Mouse (Mus musculus): Measurements from ENCODE around the gene Tmem25. TPM values are rescaled to one million over a fixed set of nuclear protein-coding genes. Genes with fewer than 3 reads are reported as not detected.

Tmem25 gene
- polyA plus RNA-seq (2014; fragmentation: Nextera tagmentation; extraction: Ambion mirVana): 1.7 and 2.7 TPM in 2 replicates

DNA sequence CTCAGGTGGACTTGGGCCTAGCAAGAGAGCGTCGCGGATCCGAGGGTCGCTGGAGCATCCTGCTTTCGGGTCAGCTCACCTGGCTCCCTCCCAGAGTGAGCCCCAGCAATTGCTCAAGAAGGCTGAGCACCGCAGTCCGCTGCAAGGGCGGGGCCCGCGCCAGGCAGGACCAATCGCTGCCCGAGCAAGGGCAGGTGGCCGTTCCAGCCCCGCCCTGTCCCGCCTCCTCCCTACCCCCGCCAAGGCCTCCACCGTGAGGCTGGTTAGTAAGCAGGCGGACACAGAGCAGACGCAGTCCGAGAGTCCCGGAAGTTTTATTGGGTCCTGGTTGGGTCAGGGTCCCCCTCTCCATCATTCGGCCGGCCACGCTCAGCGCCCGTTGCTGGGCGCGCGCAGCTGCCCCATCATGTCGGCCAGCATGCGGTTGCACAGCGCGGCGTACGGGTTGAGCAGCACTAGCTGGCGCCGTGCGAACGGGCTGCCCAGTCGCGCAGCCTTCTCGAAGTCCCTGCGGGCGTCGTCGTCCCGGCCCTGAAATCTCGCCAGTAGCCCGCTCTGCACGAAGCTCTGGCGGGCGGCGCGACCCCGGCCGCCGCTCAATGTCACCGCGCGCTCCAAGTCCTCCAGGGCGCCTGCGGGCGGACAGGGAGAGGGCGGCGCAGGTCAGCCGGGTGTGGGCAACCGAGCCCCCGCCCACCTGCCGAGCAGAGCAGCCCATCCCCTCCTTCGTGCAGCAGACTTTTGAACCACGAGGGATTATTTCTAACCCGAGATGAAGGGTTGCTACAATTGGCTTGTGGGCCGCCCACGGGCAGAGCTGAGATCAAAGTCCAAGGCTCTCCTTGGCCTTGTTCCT is at the start of gene Tmem25:
Gene Tmem25, minus strand, starts transcription at position 206 of the 856 bp plus-strand sequence.
- ATAC-seq (ENCODE audit: insufficient number of reproducible peaks, low FRiP score, low TSS enrichment, low read depth) (peak; percentile 93), DNase-seq (ENCODE audit: low spot score) (peak; percentile 88)
- Histone ChIP-seq H3K4me1 (ENCODE audit: control insufficient read depth, insufficient read depth, low read length) (peaks cover 4% of the 10 kb centered on the region; the same call in 1 of the 2 replicates), H3K36me3 (ENCODE audit: control insufficient read depth, insufficient read depth, low read length) (no peaks in the 10 kb centered on the region), H3K27me3 (ENCODE audit: control insufficient read depth, insufficient read depth, low read length) (peaks cover 10% of the 10 kb centered on the region; the same call in 1 of the 2 replicates), H3K4me2 (ENCODE audit: low read depth, severe bottlenecking) (peak within 1 kb of the TSS; percentile 74), H3K4me3 (ENCODE audit: low read depth, low read length) (peak within 1 kb of the TSS; percentile 63), H3K9ac (ENCODE audit: low read length) (peak within 1 kb of the TSS; percentile 63), H3K9me3 (ENCODE audit: control insufficient read depth, low read length) (no peaks in the 10 kb centered on the region), H3K27ac (replicated peaks; ENCODE audit: low read depth, low read length) (no peak within 1 kb of the TSS)
- WGBS: under 1% methylated on average over 75 of the region's 75 CpGs

DNA sequence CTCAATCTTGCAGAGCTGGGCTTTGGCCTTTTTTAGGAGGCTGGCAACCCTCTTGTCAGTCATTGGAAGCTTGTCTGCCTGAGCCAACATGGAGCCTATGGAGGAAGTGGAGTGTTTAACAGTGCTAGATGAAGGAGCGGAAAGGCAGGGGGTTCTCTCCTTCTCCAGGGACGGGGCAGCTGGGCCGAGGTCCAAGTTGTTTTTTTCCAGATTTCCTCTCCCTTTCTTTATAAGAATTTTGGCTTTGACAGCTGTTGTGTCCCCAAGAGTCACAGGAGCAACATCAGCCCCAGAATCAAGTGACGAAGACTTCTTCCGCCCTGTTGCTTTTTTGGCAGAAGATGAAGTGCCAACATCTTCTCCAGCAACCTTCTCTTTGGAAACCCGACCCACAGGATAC is 48.3 kb upstream of the Tmem25 start:
- Histone ChIP-seq H3K9ac (ENCODE audit: low read length) (no peak overlapping the region), H3K36me3 (ENCODE audit: control insufficient read depth, insufficient read depth, low read length) (peaks cover 35% of the 10 kb centered on the region), H3K4me2 (ENCODE audit: low read depth, severe bottlenecking) (no peak overlapping the region), H3K27me3 (ENCODE audit: control insufficient read depth, insufficient read depth, low read length) (no peaks in the 10 kb centered on the region), H3K27ac (replicated peaks; ENCODE audit: low read depth, low read length) (no peak overlapping the region), H3K4me3 (ENCODE audit: low read depth, low read length) (no peak overlapping the region), H3K9me3 (ENCODE audit: control insufficient read depth, low read length) (no peaks in the 10 kb centered on the region), H3K4me1 (ENCODE audit: control insufficient read depth, insufficient read depth, low read length) (no peaks in the 10 kb centered on the region)
- ATAC-seq (ENCODE audit: insufficient number of reproducible peaks, low FRiP score, low TSS enrichment, low read depth): no peak
- DNase-seq (ENCODE audit: low spot score): no peak
- WGBS: 91% methylated on average over 6 of the region's 6 CpGs

DNA sequence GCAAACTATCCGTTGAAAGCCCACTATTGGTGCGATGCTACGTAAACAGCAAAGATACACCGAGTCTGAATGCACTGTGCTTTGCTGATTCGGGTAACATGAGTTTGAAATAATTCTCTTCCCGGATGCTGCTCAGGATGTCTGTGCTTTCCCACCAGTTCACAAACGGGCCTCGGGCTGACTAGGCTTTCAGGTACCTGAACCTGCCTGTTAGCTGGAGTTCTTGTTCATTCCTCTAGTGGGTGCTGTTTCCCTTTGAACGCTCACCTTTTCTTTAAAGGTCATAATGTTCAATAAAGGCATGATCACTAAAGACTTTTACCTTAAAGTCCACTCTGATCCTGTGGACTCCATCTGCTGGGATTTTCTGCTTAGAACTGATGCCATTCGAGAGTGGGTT is 42.1 kb upstream of the Tmem25 start:
- no peak overlapping the region for H3K9ac ChIP-seq (ENCODE audit: low read length)
- H3K4me1 ChIP-seq (ENCODE audit: control insufficient read depth, insufficient read depth, low read length): no peaks in the 10 kb centered on the region
- H3K36me3 ChIP-seq (ENCODE audit: control insufficient read depth, insufficient read depth, low read length): peaks cover 39% of the 10 kb centered on the region
- no peaks in the 10 kb centered on the region for H3K27me3 ChIP-seq (ENCODE audit: control insufficient read depth, insufficient read depth, low read length)
- DNase-seq (ENCODE audit: low spot score): no peak
- H3K4me2 ChIP-seq (ENCODE audit: low read depth, severe bottlenecking): no peak overlapping the region
- no peak overlapping the region for H3K4me3 ChIP-seq (ENCODE audit: low read depth, low read length)
- H3K27ac ChIP-seq (replicated peaks; ENCODE audit: low read depth, low read length): no peak overlapping the region
- WGBS: 87% methylated on average over 10 of the region's 10 CpGs
- no peak for ATAC-seq (ENCODE audit: insufficient number of reproducible peaks, low FRiP score, low TSS enrichment, low read depth)
- H3K9me3 ChIP-seq (ENCODE audit: control insufficient read depth, low read length): no peaks in the 10 kb centered on the region

DNA sequence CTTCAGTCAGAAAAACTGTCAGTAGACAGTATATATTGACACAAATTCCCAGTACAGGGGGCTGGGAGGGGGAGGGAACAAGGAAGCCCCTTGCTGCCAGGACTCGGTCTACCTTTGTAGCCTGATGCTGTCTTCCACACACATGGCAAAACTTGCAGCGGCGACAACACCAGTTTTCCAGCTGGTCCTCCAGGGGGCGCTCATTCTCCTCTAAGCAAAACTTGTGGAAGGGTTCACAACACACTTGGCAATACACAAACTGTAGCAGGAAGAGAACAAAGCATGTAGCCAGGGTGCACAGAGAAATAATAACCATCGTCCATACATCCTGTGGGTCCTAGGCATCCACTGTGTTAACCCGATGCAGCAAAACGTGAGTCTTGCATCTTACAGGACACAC is 37.3 kb upstream of the Tmem25 start:
- H3K4me2 ChIP-seq (ENCODE audit: low read depth, severe bottlenecking): no peak overlapping the region
- H3K9me3 ChIP-seq (ENCODE audit: control insufficient read depth, low read length): no peaks in the 10 kb centered on the region
- H3K27ac ChIP-seq (replicated peaks; ENCODE audit: low read depth, low read length): no peak overlapping the region
- H3K4me3 ChIP-seq (ENCODE audit: low read depth, low read length): no peak overlapping the region
- peaks cover 33% of the 10 kb centered on the region for H3K36me3 ChIP-seq (ENCODE audit: control insufficient read depth, insufficient read depth, low read length)
- DNase-seq (ENCODE audit: low spot score) (peak; percentile 87), ATAC-seq (ENCODE audit: insufficient number of reproducible peaks, low FRiP score, low TSS enrichment, low read depth) (no peak)
- H3K27me3 ChIP-seq (ENCODE audit: control insufficient read depth, insufficient read depth, low read length): no peaks in the 10 kb centered on the region
- H3K4me1 ChIP-seq (ENCODE audit: control insufficient read depth, insufficient read depth, low read length): no peaks in the 10 kb centered on the region
- H3K9ac ChIP-seq (ENCODE audit: low read length): no peak overlapping the region
- 65% methylated on average over 7 of the region's 7 CpGs for WGBS

DNA sequence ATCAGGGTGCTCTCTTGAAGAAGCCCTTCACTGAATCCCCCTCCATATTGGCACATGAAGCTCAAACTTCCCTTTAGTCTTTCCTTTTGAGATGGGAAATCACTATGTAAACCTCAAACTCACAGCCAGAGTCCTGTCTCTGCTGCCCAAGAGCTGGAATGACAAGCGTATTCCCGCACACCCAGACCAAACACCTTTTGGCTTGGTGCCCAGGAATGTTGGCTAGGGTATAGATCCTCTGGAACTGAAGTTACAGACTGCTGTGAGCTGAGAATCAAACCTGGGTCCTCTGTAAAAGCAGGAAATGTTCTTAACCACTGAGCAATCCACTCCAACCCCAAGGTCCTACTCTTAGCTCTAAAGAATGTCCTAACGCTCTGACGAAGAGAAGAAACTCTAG is 33.2 kb upstream of the Tmem25 start:
- no peak overlapping the region for H3K4me2 ChIP-seq (ENCODE audit: low read depth, severe bottlenecking)
- no peak for ATAC-seq (ENCODE audit: insufficient number of reproducible peaks, low FRiP score, low TSS enrichment, low read depth)
- H3K36me3 ChIP-seq (ENCODE audit: control insufficient read depth, insufficient read depth, low read length): peaks cover 28% of the 10 kb centered on the region
- no peaks in the 10 kb centered on the region for H3K9me3 ChIP-seq (ENCODE audit: control insufficient read depth, low read length)
- no peaks in the 10 kb centered on the region for H3K27me3 ChIP-seq (ENCODE audit: control insufficient read depth, insufficient read depth, low read length)
- no peak overlapping the region for H3K4me3 ChIP-seq (ENCODE audit: low read depth, low read length)
- no peak overlapping the region for H3K9ac ChIP-seq (ENCODE audit: low read length)
- WGBS: 97% methylated on average over 4 of the region's 4 CpGs
- no peaks in the 10 kb centered on the region for H3K4me1 ChIP-seq (ENCODE audit: control insufficient read depth, insufficient read depth, low read length)
- DNase-seq (ENCODE audit: low spot score): no peak
- no peak overlapping the region for H3K27ac ChIP-seq (replicated peaks; ENCODE audit: low read depth, low read length)

DNA sequence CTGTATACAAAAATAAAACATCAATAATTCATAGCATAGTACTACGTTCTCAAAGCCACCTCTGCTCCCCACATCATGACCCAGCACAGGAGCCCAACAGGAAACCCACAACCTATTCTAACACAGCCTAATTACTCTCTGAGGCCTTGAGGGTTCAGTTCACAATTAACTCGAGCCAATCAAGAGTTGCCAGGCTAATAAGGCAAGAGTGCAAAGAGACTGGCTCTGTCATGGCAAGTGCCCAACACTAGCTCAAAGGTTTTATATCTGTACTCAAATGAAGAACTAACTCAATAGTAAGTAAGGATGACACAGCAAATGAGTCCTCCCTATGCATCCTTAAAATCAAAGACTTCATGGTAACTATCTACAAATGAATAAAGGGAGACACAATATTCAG is 31.4 kb upstream of the Tmem25 start:
- Histone ChIP-seq H3K4me1 (ENCODE audit: control insufficient read depth, insufficient read depth, low read length) (no peaks in the 10 kb centered on the region), H3K36me3 (ENCODE audit: control insufficient read depth, insufficient read depth, low read length) (peaks cover 25% of the 10 kb centered on the region), H3K9ac (ENCODE audit: low read length) (no peak overlapping the region), H3K4me2 (ENCODE audit: low read depth, severe bottlenecking) (no peak overlapping the region), H3K9me3 (ENCODE audit: control insufficient read depth, low read length) (no peaks in the 10 kb centered on the region), H3K27ac (replicated peaks; ENCODE audit: low read depth, low read length) (no peak overlapping the region), H3K27me3 (ENCODE audit: control insufficient read depth, insufficient read depth, low read length) (no peaks in the 10 kb centered on the region), H3K4me3 (ENCODE audit: low read depth, low read length) (no peak overlapping the region)
- ATAC-seq (ENCODE audit: insufficient number of reproducible peaks, low FRiP score, low TSS enrichment, low read depth) (no peak), DNase-seq (ENCODE audit: low spot score) (no peak)
- WGBS: 89% methylated on average over 2 of the region's 2 CpGs

DNA sequence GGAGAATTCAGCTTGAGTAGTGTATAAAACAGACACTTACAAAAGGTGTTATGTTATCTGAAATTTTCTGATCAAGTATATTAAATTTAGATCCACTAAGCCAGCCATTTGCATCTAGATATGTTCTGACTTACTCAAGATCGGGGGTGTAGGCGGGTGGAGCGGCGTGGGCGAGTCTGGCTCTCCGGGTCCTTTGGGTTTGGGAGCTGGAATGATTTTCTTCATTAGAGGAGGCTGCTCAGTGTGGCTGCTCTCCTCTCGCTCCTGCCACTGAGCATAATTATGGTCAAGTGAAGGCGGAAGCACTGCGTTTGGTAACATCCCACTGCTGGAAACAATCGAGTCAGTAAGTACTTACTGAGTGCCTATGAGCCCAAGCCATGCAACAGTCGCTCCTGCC is 29.8 kb upstream of the Tmem25 start:
- no peaks in the 10 kb centered on the region for H3K27me3 ChIP-seq (ENCODE audit: control insufficient read depth, insufficient read depth, low read length)
- no peak for ATAC-seq (ENCODE audit: insufficient number of reproducible peaks, low FRiP score, low TSS enrichment, low read depth)
- H3K4me3 ChIP-seq (ENCODE audit: low read depth, low read length): no peak overlapping the region
- H3K4me2 ChIP-seq (ENCODE audit: low read depth, severe bottlenecking): no peak overlapping the region
- 94% methylated on average over 11 of the region's 11 CpGs for WGBS
- DNase-seq (ENCODE audit: low spot score): no peak
- no peaks in the 10 kb centered on the region for H3K9me3 ChIP-seq (ENCODE audit: control insufficient read depth, low read length)
- peaks cover 24% of the 10 kb centered on the region for H3K36me3 ChIP-seq (ENCODE audit: control insufficient read depth, insufficient read depth, low read length)
- H3K27ac ChIP-seq (replicated peaks; ENCODE audit: low read depth, low read length): no peak overlapping the region
- no peak overlapping the region for H3K9ac ChIP-seq (ENCODE audit: low read length)
- no peaks in the 10 kb centered on the region for H3K4me1 ChIP-seq (ENCODE audit: control insufficient read depth, insufficient read depth, low read length)

DNA sequence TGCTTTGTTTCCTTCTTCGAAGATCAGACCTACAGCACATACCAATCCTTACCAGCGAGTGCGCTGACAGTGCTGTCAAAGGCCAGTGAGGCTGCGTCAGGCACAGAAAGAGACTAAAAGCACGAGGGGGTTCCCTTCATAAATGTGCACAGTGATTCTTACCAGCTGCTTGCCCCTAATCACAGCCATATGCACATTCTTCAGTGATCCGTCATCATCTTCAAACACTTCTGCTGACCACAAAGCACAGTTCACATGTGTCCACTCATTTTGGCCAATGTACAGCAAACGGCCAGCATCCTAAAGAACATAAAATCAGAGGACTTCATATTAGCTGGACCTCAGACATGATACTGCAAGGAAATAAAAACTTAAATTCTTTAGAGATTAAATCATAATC is 27.6 kb upstream of the Tmem25 start:
- H3K9ac ChIP-seq (ENCODE audit: low read length): no peak overlapping the region
- H3K27ac ChIP-seq (replicated peaks; ENCODE audit: low read depth, low read length): no peak overlapping the region
- no peaks in the 10 kb centered on the region for H3K27me3 ChIP-seq (ENCODE audit: control insufficient read depth, insufficient read depth, low read length)
- 57% methylated on average over 7 of the region's 7 CpGs for WGBS
- H3K4me2 ChIP-seq (ENCODE audit: low read depth, severe bottlenecking): no peak overlapping the region
- no peaks in the 10 kb centered on the region for H3K4me1 ChIP-seq (ENCODE audit: control insufficient read depth, insufficient read depth, low read length)
- H3K36me3 ChIP-seq (ENCODE audit: control insufficient read depth, insufficient read depth, low read length): peaks cover 22% of the 10 kb centered on the region
- H3K9me3 ChIP-seq (ENCODE audit: control insufficient read depth, low read length): no peaks in the 10 kb centered on the region
- no peak overlapping the region for H3K4me3 ChIP-seq (ENCODE audit: low read depth, low read length)
- ATAC-seq (ENCODE audit: insufficient number of reproducible peaks, low FRiP score, low TSS enrichment, low read depth): no peak
- no peak for DNase-seq (ENCODE audit: low spot score)

Data from limb, embryonic 11.5 days (tissue).